Mouse (Mus musculus) kidney, postnatal 0 days (tissue): ENCODE results near the gene Usp18. TPM values are rescaled to one million over a fixed set of nuclear protein-coding genes. Genes with fewer than 3 reads are reported as not detected.

Experiments
- ATAC-seq: fragments of 200-750 bp; cut with Nextera tagmentation; replicated peaks from 2 replicates; pipeline ENCODE4 v1.8.0; 2017; ENCODE audit warnings: low read depth, moderate number of reproducible peaks, moderate TSS enrichment, moderate library complexity; ENCODE audit not compliant: low FRiP score
- DNase-seq: peaks from one replicate; pipeline ENCODE4 v3.0.0-alpha.2; 2016; ENCODE audit warnings: low spot score
- H3K27ac ChIP-seq: fragments of 300-500 bp; sonication (generic); 2 replicates; pipeline ENCODE4 v1.5.1; 2014; ENCODE audit warnings: mild to moderate bottlenecking
- H3K27me3 ChIP-seq: fragments of 300-500 bp; sonication (generic); 2 replicates; pipeline ENCODE4 v1.6.1; 2014; ENCODE audit warnings: low read length, mixed read lengths; ENCODE audit not compliant: insufficient read depth
- H3K36me3 ChIP-seq: fragments of 300-500 bp; sonication (generic); 2 replicates; pipeline ENCODE4 v1.6.1; 2014; ENCODE audit warnings: low read length, mixed read lengths; ENCODE audit not compliant: insufficient read depth
- H3K4me1 ChIP-seq: fragments of 300-500 bp; sonication (generic); replicated peaks from 2 replicates; pipeline ENCODE4 v1.6.1; 2014; ENCODE audit warnings: antibody characterized with exemption, low read length, mixed read lengths; ENCODE audit not compliant: insufficient read depth
- H3K4me2 ChIP-seq: fragments of 300-500 bp; sonication (generic); 2 replicates; pipeline ENCODE4 v1.6.1; 2014; ENCODE audit warnings: mild to moderate bottlenecking, low read length, moderate library complexity, mixed read lengths
- H3K4me3 ChIP-seq: fragments of 300-500 bp; sonication (generic); replicated peaks from 2 replicates; pipeline ENCODE4 v1.5.1; 2014; ENCODE audit warnings: low read depth, low read length
- H3K9ac ChIP-seq: fragments of 300-500 bp; sonication (generic); 2 replicates; pipeline ENCODE4 v1.6.1; 2014; ENCODE audit warnings: low read depth, low read length
- H3K9me3 ChIP-seq: fragments of 300-500 bp; sonication (generic); replicated peaks from 2 replicates; pipeline ENCODE4 v1.6.1; 2016; ENCODE audit warnings: low read length, inconsistent platforms, mixed read lengths
- CTCF ChIP-seq: IDR thresholded peaks from 2 replicates; pipeline ENCODE4 v1.5.1; 2016; ENCODE audit warnings: antibody characterized with exemption, low read depth, mild to moderate bottlenecking, moderate library complexity
- WGBS: fragments of 180-500 bp; shearing (Covaris S2); extraction: QIAGEN DNeasy Blood & Tissue Kit; methylation state at CpG from one replicate; pipeline ENCODE4 v1.1.7; 2014; 5-methylcytosine and 5-hydroxymethylcytosine counted together
- polyA plus RNA-seq: library from polyadenylated mRNA; unstranded; fragments of >200 nt; fragmentation: Nextera tagmentation; extraction: Ambion mirVana; gene quantifications from 2 replicates; pipeline ENCODE4 v1.2.1, GENCODE M21; 2015

The Usp18 gene
- polyA plus RNA-seq, result 8.3 and 12.0 TPM in 2 replicates

- TF ChIP-seq CTCF, result no peak
- DNase-seq (peak; percentile 95), ATAC-seq (peak; percentile 90)
- 5% methylated on average over 35 of the region's 35 CpGs for WGBS
- peak within 1 kb of the TSS; percentile 60 for H3K4me2 ChIP-seq
- H3K9me3 ChIP-seq, result no peaks in the 10 kb centered on the region
- H3K4me3 ChIP-seq, result peak within 1 kb of the TSS; percentile 67
- H3K27ac ChIP-seq, result no peak within 1 kb of the TSS; the same call in 1 of the 2 replicates
- no peaks in the 10 kb centered on the region for H3K36me3 ChIP-seq
- no peaks in the 10 kb centered on the region for H3K27me3 ChIP-seq
- no peaks in the 10 kb centered on the region for H3K4me1 ChIP-seq
- peak within 1 kb of the TSS; percentile 48 for H3K9ac ChIP-seq
Measured at GRCm38 (mm10) chr6:121245127-121246036, at the start of gene Usp18. Gene Usp18, plus strand, starts transcription at chr6:121245906.

- no peak for TF ChIP-seq CTCF
- Histone ChIP-seq H3K27me3 (no peaks in the 10 kb centered on the region), H3K4me1 (no peaks in the 10 kb centered on the region), H3K4me2 (no peak overlapping the region), H3K27ac (no peak overlapping the region), H3K9ac (0 out of 2 replicates have a peak overlapping the region, but pooled peaks have one; percentile 9), H3K4me3 (no peak overlapping the region), H3K36me3 (0 out of 2 replicates have a peak, but pooled peaks cover 7% of the 10 kb centered on the region), H3K9me3 (no peaks in the 10 kb centered on the region)
- 32% methylated on average over 9 of the region's 9 CpGs for WGBS
- ATAC-seq (no peak), DNase-seq (no peak)
Measured at GRCm38 (mm10) chr6:121197807-121198365, 47.8 kb upstream of the Usp18 start.

GRCm38 (mm10) chr6:121200458-121200857 lies 45.2 kb upstream of the Usp18 start:
- no peak for ATAC-seq
- WGBS, result 93% methylated on average over 4 of the region's 4 CpGs
- Histone ChIP-seq H3K4me3 (no peak overlapping the region), H3K27me3 (no peaks in the 10 kb centered on the region), H3K27ac (no peak overlapping the region), H3K4me2 (no peak overlapping the region), H3K9ac (no peak overlapping the region), H3K36me3 (no peaks in the 10 kb centered on the region), H3K4me1 (no peaks in the 10 kb centered on the region), H3K9me3 (no peaks in the 10 kb centered on the region)
- TF ChIP-seq CTCF, result no peak
- no peak for DNase-seq

- WGBS, result 68% methylated on average over 5 of the region's 5 CpGs
- TF ChIP-seq CTCF, result no peak
- no peak for ATAC-seq
Measured at GRCm38 (mm10) chr6:121202026-121202425, 43.7 kb upstream of the Usp18 start.

GRCm38 (mm10) chr6:121206481-121206880 lies 39.2 kb upstream of the Usp18 start:
- ATAC-seq, result no peak
- WGBS, result 83% methylated on average over 5 of the region's 5 CpGs

More at GRCm38 (mm10) chr6:121202026-121202425, 43.7 kb upstream of the Usp18 start:
- Histone ChIP-seq H3K4me2 (no peak overlapping the region), H3K27me3 (no peaks in the 10 kb centered on the region), H3K4me3 (no peak overlapping the region), H3K9me3 (no peaks in the 10 kb centered on the region), H3K27ac (no peak overlapping the region), H3K9ac (no peak overlapping the region), H3K36me3 (no peaks in the 10 kb centered on the region), H3K4me1 (no peaks in the 10 kb centered on the region)
- DNase-seq, result no peak

GRCm38 (mm10) chr6:121209584-121209983 lies 36.1 kb upstream of the Usp18 start:
- Histone ChIP-seq H3K9me3 (no peaks in the 10 kb centered on the region), H3K9ac (no peak overlapping the region), H3K4me1 (0 out of 2 replicates have a peak, but pooled peaks cover 6% of the 10 kb centered on the region), H3K27me3 (no peaks in the 10 kb centered on the region), H3K4me2 (no peak overlapping the region), H3K27ac (no peak overlapping the region), H3K36me3 (no peaks in the 10 kb centered on the region), H3K4me3 (no peak overlapping the region)
- DNase-seq (no peak), ATAC-seq (no peak)
- 78% methylated on average over 2 of the region's 2 CpGs for WGBS
- TF ChIP-seq CTCF, result no peak

More at GRCm38 (mm10) chr6:121206481-121206880, 39.2 kb upstream of the Usp18 start:
- no peak overlapping the region for H3K9ac ChIP-seq
- 0 out of 2 replicates have a peak, but pooled peaks cover under 1% of the 10 kb centered on the region for H3K4me1 ChIP-seq
- no peak for DNase-seq
- H3K36me3 ChIP-seq, result no peaks in the 10 kb centered on the region
- H3K9me3 ChIP-seq, result no peaks in the 10 kb centered on the region
- no peak for TF ChIP-seq CTCF
- H3K27ac ChIP-seq, result no peak overlapping the region
- no peak overlapping the region for H3K4me2 ChIP-seq
- no peaks in the 10 kb centered on the region for H3K27me3 ChIP-seq
- no peak overlapping the region for H3K4me3 ChIP-seq
